Mouse (Mus musculus): Measurements from ENCODE around the gene 4930432K21Rik.

DNA sequence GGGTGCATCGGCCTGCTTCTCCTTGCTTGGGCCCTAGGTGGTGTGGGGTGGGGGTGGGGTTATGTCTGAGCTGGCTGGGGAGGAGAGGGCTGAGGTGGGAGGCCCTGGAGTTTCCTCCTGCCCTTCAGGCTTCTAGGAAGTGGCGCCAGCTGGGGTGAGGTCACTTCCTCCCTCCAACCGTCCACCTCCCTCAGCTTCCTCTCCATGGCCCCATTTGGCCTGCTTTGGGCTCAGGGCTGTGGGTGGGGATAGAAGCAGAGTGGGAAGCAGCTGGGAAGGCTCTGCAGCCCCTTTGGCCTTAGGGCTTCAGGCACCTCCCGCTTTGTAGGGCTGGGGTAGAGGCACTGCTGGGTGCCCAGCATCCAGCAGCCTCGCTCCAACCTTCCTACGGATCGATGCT, 60.0 kb downstream of the 4930432K21Rik start:
- no peak for TF ChIP-seq USF1 (IDR thresholded peaks at IDR 0.05; ENCODE audit: low read depth)
- peak; percentile 22 for TF ChIP-seq POLR2A (IDR thresholded peaks at IDR 0.05; ENCODE audit: insufficient read length, low read depth)
- TF ChIP-seq MYOD1 (IDR thresholded peaks at IDR 0.05; ENCODE audit: control insufficient read depth in 1 of 3, insufficient read length in 2 of 3, low read depth in 2 of 3): no peak
- TF ChIP-seq POLR2AphosphoS2 (IDR thresholded peaks at IDR 0.05; ENCODE audit: insufficient read length, low read depth): peak; percentile 50
- no peak for TF ChIP-seq E2F4 (IDR thresholded peaks at IDR 0.05; ENCODE audit: insufficient read depth)
